Mouse (Mus musculus): ENCODE data around the gene Olfr239. TPM values are rescaled to one million over a fixed set of nuclear protein-coding genes. Genes with fewer than 3 reads are reported as not detected.
"Not testable (repeated sequence)": the region's sequence is repeated elsewhere in the genome, so short reads cannot be mapped to it uniquely, and the experiment has no call there.

Olfr239 gene
- total RNA-seq (2022) = not detected

GRCm38 (mm10) chr17:33191002-33191401, at the start of gene Olfr239:
TSS of gene Olfr239 (plus strand) at chr17:33191302.
- DNase-seq = not testable (repeated sequence)

DNA sequence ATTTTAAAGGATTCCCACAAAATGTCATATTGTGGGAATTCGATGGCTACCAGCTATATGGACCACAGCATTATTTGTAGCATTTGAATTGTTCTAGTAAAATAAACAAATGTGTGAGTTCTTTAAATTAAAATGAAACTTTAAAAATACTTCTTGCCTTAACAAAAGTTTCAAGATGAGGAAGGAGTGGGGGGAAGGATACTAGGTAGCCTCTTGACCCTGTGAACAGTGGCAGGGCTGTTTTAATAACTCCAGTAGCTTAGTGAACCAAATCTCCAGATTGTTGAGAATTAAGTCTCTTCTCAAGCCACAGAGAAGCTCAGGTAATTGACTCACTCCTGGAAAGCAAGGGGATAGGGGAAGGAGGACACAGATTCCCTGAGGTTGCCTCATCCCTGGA, 23.0 kb upstream of the Olfr239 start, which contains the start of gene Olfr55:
Gene Olfr55 (plus strand): TSS at position 301 of the 400 bp plus-strand sequence.
- not testable (repeated sequence) for DNase-seq

- DNase-seq = no peak
Measured at GRCm38 (mm10) chr17:33221590-33221989, 30.5 kb downstream of the Olfr239 start, which contains the start of gene Olfr1564. TSS of gene Olfr1564 (minus strand) at chr17:33221690.

DNA sequence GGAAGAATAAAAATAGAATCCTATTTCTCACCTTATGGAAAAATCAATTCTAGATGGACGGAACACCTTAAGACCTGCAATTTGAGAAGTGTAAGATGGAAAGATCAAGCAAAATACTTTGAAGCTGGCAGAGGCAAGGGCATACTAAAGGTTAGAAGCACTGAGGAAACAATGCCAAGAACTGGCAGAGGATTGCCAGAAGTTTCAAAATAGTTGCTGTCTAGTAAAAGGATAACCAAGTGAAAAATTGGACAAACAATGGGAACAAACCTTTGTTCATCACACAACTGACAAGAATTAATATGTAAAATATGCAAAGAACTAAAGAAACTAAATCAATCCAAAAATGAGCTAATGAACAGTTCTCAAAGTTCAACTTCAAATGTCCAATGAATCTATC, 45.5 kb downstream of the Olfr239 start:
- DNase-seq = not testable (repeated sequence)

Other genes starting within 250 kb of the Olfr239 start
- gene Cyp4f13, start 243.9 kb upstream of the Olfr239 start, total RNA-seq (2022) = 100 to 1,000 TPM in 2 of 4 experiments, 10 to 100 TPM in 2; 78.3 to 120 (median 96.1) TPM
- 1 to 10 TPM; 3.5 to 8.0 (median 5.7) TPM for gene Zfp472, start 225.5 kb upstream of the Olfr239 start, total RNA-seq (2022)
- 10 to 100 TPM in 2 of 4 experiments, 1 to 10 TPM in 2; 9.5 to 15.6 (median 12.6) TPM for gene Zfp952, start 198.2 kb upstream of the Olfr239 start, total RNA-seq (2022)
- 10 to 100 TPM in 2 of 4 experiments, 1 to 10 TPM in 2; 8.8 to 13.5 (median 10.1) TPM for gene Zfp763, start 157.9 kb upstream of the Olfr239 start, total RNA-seq (2022)
- not detected for gene 4921501E09Rik, start 123.2 kb upstream of the Olfr239 start, total RNA-seq (2022)
- 10 to 100 TPM in 3 of 4 experiments, 1 to 10 TPM in 1; 8.9 to 15.0 (median 11.4) TPM for gene Zfp563, start 102.0 kb upstream of the Olfr239 start, total RNA-seq (2022)
- not detected for gene Morc2b, start 51.6 kb upstream of the Olfr239 start, total RNA-seq (2022)
- gene Olfr55, start 22.9 kb upstream of the Olfr239 start, total RNA-seq (2022) = not detected
- under 1 TPM in 3 of 4 experiments, not detected in 1; 0.05 to 0.17 (median 0.12) TPM for gene Olfr1564, start 30.4 kb downstream of the Olfr239 start, total RNA-seq (2022)
- 10 to 100 TPM in 2 of 4 experiments, 1 to 10 TPM in 2; 7.9 to 11.3 (median 9.6) TPM for gene Zfp955a, start 63.8 kb downstream of the Olfr239 start, total RNA-seq (2022)
- not detected for gene Olfr63, start 73.4 kb downstream of the Olfr239 start, total RNA-seq (2022)
- 10 to 100 TPM; 11.7 to 14.2 (median 13.0) TPM for gene Zfp955b, start 98.2 kb downstream of the Olfr239 start, total RNA-seq (2022)
- gene Zfp81, start 167.6 kb downstream of the Olfr239 start, total RNA-seq (2022) = 10 to 100 TPM in 2 of 4 experiments, 1 to 10 TPM in 2; 8.2 to 11.2 (median 10.5) TPM
- 1 to 10 TPM; 6.6 to 9.7 (median 8.0) TPM for gene Zfp101, start 203.3 kb downstream of the Olfr239 start, total RNA-seq (2022)
- not detected for gene Actl9, start 241.6 kb downstream of the Olfr239 start, total RNA-seq (2022)